Mouse (Mus musculus): ENCODE data around the gene Psmb4.
"Not testable (repeated sequence)": the region's sequence is repeated elsewhere in the genome, so short reads cannot be mapped to it uniquely, and the experiment has no call there.

DNA sequence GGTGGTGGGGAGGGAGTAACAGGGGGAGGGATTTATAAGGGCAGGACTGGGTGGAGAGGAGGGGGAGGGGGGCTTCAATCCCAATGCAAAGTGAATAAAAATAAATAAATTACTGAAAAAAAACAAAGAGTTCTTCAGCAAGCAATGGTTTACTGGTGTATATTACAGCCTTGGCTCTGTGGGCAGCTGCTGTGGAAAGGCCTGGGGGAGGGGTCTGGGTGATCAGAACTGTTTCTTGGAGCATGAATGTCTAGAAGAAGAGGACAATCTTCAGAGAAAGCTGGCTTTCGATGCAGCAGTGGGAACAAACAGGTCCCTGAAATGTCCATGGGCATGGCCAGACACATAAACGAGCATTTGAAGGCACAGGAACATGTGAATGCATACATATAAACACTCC lies 45.5 kb upstream of the Psmb4 start:
- TF ChIP-seq USF1 (IDR thresholded peaks at IDR 0.05; ENCODE audit: low read depth, low read length); CTCF (conservative IDR thresholded peaks at IDR 0.05 in 1 of 2, IDR thresholded peaks at IDR 0.05 in 1 of 2; ENCODE audit: low read depth in 2 of 2, low read length in 2 of 2); ELF1 (IDR thresholded peaks at IDR 0.05; ENCODE audit: low read depth, low read length); POLR2A (IDR thresholded peaks at IDR 0.05; ENCODE audit: low read depth, low read length); ETS1 (conservative IDR thresholded peaks at IDR 0.05; ENCODE audit: low read depth, low read length); PAX5 (IDR thresholded peaks at IDR 0.05; ENCODE audit: low read length); ZNF384 (IDR thresholded peaks at IDR 0.05; ENCODE audit: low read depth, low read length); GABPA (IDR thresholded peaks at IDR 0.05; ENCODE audit: insufficient replicate concordance, low read depth, low read length); IRF4 (IDR thresholded peaks at IDR 0.05; ENCODE audit: low read depth, low read length); ZKSCAN1 (IDR thresholded peaks at IDR 0.05; ENCODE audit: borderline replicate concordance, low read depth, low read length); MAZ (IDR thresholded peaks at IDR 0.05; ENCODE audit: low read depth, low read length); POLR2AphosphoS2 (IDR thresholded peaks at IDR 0.05; ENCODE audit: low read depth, low read length): not testable (repeated sequence)

All from CH12.LX (cell line).